Mouse (Mus musculus): ENCODE data around the gene Ttc7.

Gene Ttc7

GRCm38 (mm10) chr17:87314530-87314946 is 31.9 kb downstream of the Ttc7 start:
- peak in 1 of 2 experiments; percentile 39 for DNase-seq (ENCODE audit: low spot score in 2 of 2)

GRCm38 (mm10) chr17:87315021-87315531 is 32.4 kb downstream of the Ttc7 start:
- DNase-seq (ENCODE audit: low spot score in 2 of 2): peak; percentile 86 to 89

- no peak for DNase-seq (ENCODE audit: low spot score in 2 of 2)
These were observed 33.4 kb downstream of the Ttc7 start for GRCm38 (mm10) chr17:87315891-87316763.

GRCm38 (mm10) chr17:87317271-87317670 is 34.6 kb downstream of the Ttc7 start:
- DNase-seq (ENCODE audit: low spot score in 2 of 2): no peak

GRCm38 (mm10) chr17:87317947-87318346 is 35.3 kb downstream of the Ttc7 start:
- DNase-seq (ENCODE audit: low spot score in 2 of 2): no peak

GRCm38 (mm10) chr17:87321673-87322072 is 39.0 kb downstream of the Ttc7 start:
- no peak for DNase-seq (ENCODE audit: low spot score in 2 of 2)

- no peak for DNase-seq (ENCODE audit: low spot score in 2 of 2)
These were observed 40.5 kb downstream of the Ttc7 start for GRCm38 (mm10) chr17:87323215-87323614.

- DNase-seq (ENCODE audit: low spot score in 2 of 2): no peak
These were observed 42.8 kb downstream of the Ttc7 start for GRCm38 (mm10) chr17:87325501-87325900.

GRCm38 (mm10) chr17:87326987-87327386 is 44.3 kb downstream of the Ttc7 start:
- peak in 1 of 2 experiments; percentile 32 for DNase-seq (ENCODE audit: low spot score in 2 of 2)

GRCm38 (mm10) chr17:87327645-87328044 is 45.0 kb downstream of the Ttc7 start:
- no peak for DNase-seq (ENCODE audit: low spot score in 2 of 2)

GRCm38 (mm10) chr17:87328177-87328768 is 45.6 kb downstream of the Ttc7 start:
- no peak for DNase-seq (ENCODE audit: low spot score in 2 of 2)

GRCm38 (mm10) chr17:87329144-87329700 is 46.5 kb downstream of the Ttc7 start:
- no peak for DNase-seq (ENCODE audit: low spot score in 2 of 2)

- no peak for DNase-seq (ENCODE audit: low spot score in 2 of 2)
These were observed 47.7 kb downstream of the Ttc7 start for GRCm38 (mm10) chr17:87330250-87330920.

GRCm38 (mm10) chr17:87330921-87331291 is 48.2 kb downstream of the Ttc7 start:
- peak in 1 of 2 experiments; percentile 24 for DNase-seq (ENCODE audit: low spot score in 2 of 2)

GRCm38 (mm10) chr17:87331336-87332141 is 48.9 kb downstream of the Ttc7 start:
- no peak for DNase-seq (ENCODE audit: low spot score in 2 of 2)

- no peak for DNase-seq (ENCODE audit: low spot score in 2 of 2)
These were observed 49.6 kb downstream of the Ttc7 start for GRCm38 (mm10) chr17:87332142-87332815.

- DNase-seq (ENCODE audit: low spot score in 2 of 2): no peak
These were observed 50.2 kb downstream of the Ttc7 start for GRCm38 (mm10) chr17:87332887-87333286.

- DNase-seq (ENCODE audit: low spot score in 2 of 2): no peak
These were observed 51.5 kb downstream of the Ttc7 start for GRCm38 (mm10) chr17:87334162-87334561.

GRCm38 (mm10) chr17:87335152-87335551 is 52.5 kb downstream of the Ttc7 start:
- DNase-seq (ENCODE audit: low spot score in 2 of 2): no peak

- DNase-seq (ENCODE audit: low spot score in 2 of 2): no peak
These were observed 53.0 kb downstream of the Ttc7 start for GRCm38 (mm10) chr17:87335727-87336126.

- no peak for DNase-seq (ENCODE audit: low spot score in 2 of 2)
These were observed 54.2 kb downstream of the Ttc7 start for GRCm38 (mm10) chr17:87336910-87337309.

All from urinary bladder, adult 18-20 months (tissue).